Mouse (Mus musculus): ENCODE data around the gene Sorcs2. TPM values are rescaled to one million over a fixed set of nuclear protein-coding genes. Genes with fewer than 3 reads are reported as not detected.

Gene Sorcs2
- polyA plus RNA-seq, 1 experiment from 2014 or later: 14.8 TPM

DNA sequence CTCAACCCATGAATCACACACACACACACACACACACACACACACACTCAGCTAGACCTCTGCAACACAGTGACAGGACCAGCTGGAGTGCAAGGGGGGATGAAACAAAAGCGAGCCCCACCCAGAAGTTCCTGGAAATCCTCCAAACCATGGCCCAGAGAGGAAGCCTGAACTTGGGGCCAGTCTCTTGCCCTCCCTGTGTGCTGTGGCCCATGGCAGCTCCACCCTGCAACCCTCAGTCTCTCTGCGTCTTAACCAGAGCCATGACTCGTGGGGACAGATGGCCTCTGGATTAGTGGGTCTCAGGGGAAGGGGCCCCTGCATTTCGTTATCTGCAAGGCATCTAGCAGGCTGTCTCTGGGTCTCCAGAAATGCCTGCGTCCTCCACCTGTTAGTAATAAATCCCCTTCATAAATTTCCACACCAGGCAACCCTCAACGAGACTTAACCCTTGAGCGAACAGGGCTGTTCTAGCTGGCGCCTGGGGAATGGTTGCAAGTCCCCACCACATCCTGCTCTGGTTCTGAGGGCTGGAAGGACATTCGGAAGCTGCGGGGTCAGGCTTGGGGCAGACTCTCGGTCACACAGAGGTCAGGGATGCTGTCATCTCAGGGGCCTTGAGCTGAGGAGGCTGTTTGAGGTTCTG lies 24.6 kb downstream of the Sorcs2 start:
- Histone ChIP-seq H3K9ac (replicated peaks) (no peak overlapping the region), H3K4me3 (replicated peaks) (no peak overlapping the region), H3K36me3 (no peaks in the 10 kb centered on the region), H3K9me3 (replicated peaks) (no peaks in the 10 kb centered on the region), H3K27ac (replicated peaks) (no peak overlapping the region), H3K4me2 (no peak overlapping the region), H3K27me3 (replicated peaks) (peaks cover 3% of the 10 kb centered on the region; the same call in 1 of the 2 replicates), H3K4me1 (peaks cover 65% of the 10 kb centered on the region)
- WGBS: 22% methylated on average over 11 of the region's 11 CpGs
- ATAC-seq (ENCODE audit: low FRiP score): no peak

DNA sequence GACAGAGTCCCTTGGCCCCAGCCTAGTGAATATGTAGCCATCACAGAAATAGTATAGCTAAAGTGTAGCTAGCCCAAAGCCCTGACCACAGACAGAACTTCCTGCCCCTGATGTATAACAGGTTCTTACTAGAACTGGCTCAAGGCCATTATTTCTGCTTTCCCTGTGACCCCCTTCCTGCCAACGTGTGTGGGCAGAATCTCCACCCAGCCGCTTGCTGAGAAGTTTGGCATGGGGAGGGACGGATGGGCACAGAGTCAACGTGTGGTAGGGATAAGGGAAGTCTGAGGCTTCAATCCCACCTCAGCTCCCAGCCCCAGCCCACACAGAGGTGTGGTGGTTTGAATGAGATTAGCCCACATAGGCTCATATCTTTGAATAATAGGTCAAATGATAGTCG lies 26.2 kb downstream of the Sorcs2 start:
- Histone ChIP-seq H3K4me1 (peaks cover 67% of the 10 kb centered on the region), H3K36me3 (no peaks in the 10 kb centered on the region)
- 78% methylated on average over 5 of the region's 5 CpGs for WGBS

GRCm38 (mm10) chr5:36369261-36369684 lies 28.7 kb downstream of the Sorcs2 start:
- Histone ChIP-seq H3K4me2 (no peak overlapping the region), H3K9me3 (replicated peaks) (no peaks in the 10 kb centered on the region), H3K9ac (replicated peaks) (no peak overlapping the region), H3K4me3 (replicated peaks) (no peak overlapping the region), H3K36me3 (no peaks in the 10 kb centered on the region), H3K27me3 (replicated peaks) (peaks cover 6% of the 10 kb centered on the region; the same call in 1 of the 2 replicates), H3K4me1 (peaks cover 51% of the 10 kb centered on the region), H3K27ac (replicated peaks) (no peak overlapping the region; the same call in 1 of the 2 replicates)
- peak; percentile 59 for ATAC-seq (ENCODE audit: low FRiP score)
- WGBS: 40% methylated on average over 1 of the region's 1 CpGs

More for the DNA sequence above, 26.2 kb downstream of the Sorcs2 start:
- Histone ChIP-seq H3K27ac (replicated peaks) (no peak overlapping the region), H3K27me3 (replicated peaks) (peaks cover 6% of the 10 kb centered on the region; the same call in 1 of the 2 replicates), H3K9ac (replicated peaks) (no peak overlapping the region), H3K4me2 (no peak overlapping the region), H3K4me3 (replicated peaks) (no peak overlapping the region), H3K9me3 (replicated peaks) (no peaks in the 10 kb centered on the region)
- ATAC-seq (ENCODE audit: low FRiP score): no peak

DNA sequence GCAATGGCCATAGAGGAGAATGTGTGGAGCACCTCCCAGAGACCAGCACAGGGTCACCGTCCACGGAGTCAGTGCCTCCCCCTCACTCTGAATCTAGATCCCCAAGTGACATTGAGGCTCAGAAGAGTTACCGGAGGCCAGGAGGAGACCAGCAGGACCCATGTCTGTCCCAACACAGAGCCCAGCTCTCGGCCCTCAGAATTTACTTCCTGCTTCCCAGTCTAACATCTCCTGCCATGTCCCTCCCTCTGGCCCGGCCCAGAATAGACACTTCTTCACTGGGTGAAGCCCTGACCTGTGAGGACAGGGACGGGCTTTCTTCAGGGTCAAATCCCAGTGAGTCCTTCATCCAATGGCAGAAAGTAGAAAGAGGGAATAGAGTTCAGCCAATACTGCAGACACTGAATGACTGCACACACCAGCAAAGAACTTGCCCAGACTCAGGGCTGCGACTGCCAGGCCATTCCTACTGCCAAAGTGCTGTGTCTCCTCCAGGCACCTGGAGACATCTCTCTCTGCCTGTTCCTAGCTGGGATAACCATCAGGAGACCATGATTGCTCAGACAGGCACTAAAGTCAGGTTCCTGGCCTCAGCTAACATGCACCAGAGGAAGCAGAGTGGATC lies 29.3 kb downstream of the Sorcs2 start:
- Histone ChIP-seq H3K9me3 (replicated peaks) (no peaks in the 10 kb centered on the region), H3K4me1 (peaks cover 44% of the 10 kb centered on the region), H3K36me3 (no peaks in the 10 kb centered on the region), H3K27ac (replicated peaks) (peak overlapping the region; percentile 37; the same call in 1 of the 2 replicates), H3K9ac (replicated peaks) (no peak overlapping the region), H3K4me2 (no peak overlapping the region), H3K27me3 (replicated peaks) (peaks cover 6% of the 10 kb centered on the region; the same call in 1 of the 2 replicates), H3K4me3 (replicated peaks) (no peak overlapping the region)
- 77% methylated on average over 7 of the region's 7 CpGs for WGBS
- ATAC-seq (ENCODE audit: low FRiP score): no peak

DNA sequence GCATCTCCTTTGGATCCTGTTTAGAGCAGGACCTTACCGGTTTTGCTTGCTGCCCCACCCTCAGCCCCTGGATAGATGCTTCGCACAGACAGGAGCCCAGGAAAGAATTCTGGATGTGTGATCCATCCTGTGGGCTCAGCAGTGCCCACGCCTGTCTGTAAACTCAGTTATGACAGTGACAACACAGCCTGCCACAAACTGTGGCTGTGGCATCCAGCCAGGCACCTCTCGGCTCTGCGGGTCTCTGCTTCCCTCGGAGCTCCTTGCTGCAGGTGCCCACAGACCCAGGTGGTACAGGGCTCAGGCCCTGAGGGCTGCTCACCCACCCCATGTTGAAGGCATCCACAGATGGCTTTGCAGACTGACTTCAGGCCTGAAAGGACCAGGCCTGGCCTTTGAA lies 30.0 kb downstream of the Sorcs2 start:
- Histone ChIP-seq H3K27ac (replicated peaks) (peak overlapping the region; percentile 37), H3K36me3 (no peaks in the 10 kb centered on the region), H3K4me3 (replicated peaks) (no peak overlapping the region), H3K27me3 (replicated peaks) (peaks cover 6% of the 10 kb centered on the region; the same call in 1 of the 2 replicates), H3K9me3 (replicated peaks) (no peaks in the 10 kb centered on the region), H3K9ac (replicated peaks) (no peak overlapping the region), H3K4me1 (peaks cover 43% of the 10 kb centered on the region), H3K4me2 (no peak overlapping the region)
- 65% methylated on average over 6 of the region's 6 CpGs for WGBS
- ATAC-seq (ENCODE audit: low FRiP score): no peak

- Histone ChIP-seq H3K4me3 (replicated peaks) (no peak overlapping the region), H3K9me3 (replicated peaks) (no peaks in the 10 kb centered on the region), H3K36me3 (no peaks in the 10 kb centered on the region), H3K4me2 (no peak overlapping the region), H3K27me3 (replicated peaks) (peaks cover 6% of the 10 kb centered on the region; the same call in 1 of the 2 replicates), H3K4me1 (peaks cover 42% of the 10 kb centered on the region), H3K9ac (replicated peaks) (no peak overlapping the region), H3K27ac (replicated peaks) (no peak overlapping the region)
- WGBS: 80% methylated on average over 3 of the region's 3 CpGs
- ATAC-seq (ENCODE audit: low FRiP score): no peak
These were observed 30.7 kb downstream of the Sorcs2 start for GRCm38 (mm10) chr5:36367181-36367610.

GRCm38 (mm10) chr5:36361749-36362148 lies 36.2 kb downstream of the Sorcs2 start:
- Histone ChIP-seq H3K4me2 (no peak overlapping the region), H3K36me3 (no peaks in the 10 kb centered on the region), H3K27ac (replicated peaks) (no peak overlapping the region), H3K9ac (replicated peaks) (no peak overlapping the region), H3K4me1 (peaks cover 43% of the 10 kb centered on the region), H3K4me3 (replicated peaks) (no peak overlapping the region), H3K9me3 (replicated peaks) (no peaks in the 10 kb centered on the region), H3K27me3 (replicated peaks) (no peaks in the 10 kb centered on the region)
- WGBS: 88% methylated on average over 7 of the region's 7 CpGs
- no peak for ATAC-seq (ENCODE audit: low FRiP score)

DNA sequence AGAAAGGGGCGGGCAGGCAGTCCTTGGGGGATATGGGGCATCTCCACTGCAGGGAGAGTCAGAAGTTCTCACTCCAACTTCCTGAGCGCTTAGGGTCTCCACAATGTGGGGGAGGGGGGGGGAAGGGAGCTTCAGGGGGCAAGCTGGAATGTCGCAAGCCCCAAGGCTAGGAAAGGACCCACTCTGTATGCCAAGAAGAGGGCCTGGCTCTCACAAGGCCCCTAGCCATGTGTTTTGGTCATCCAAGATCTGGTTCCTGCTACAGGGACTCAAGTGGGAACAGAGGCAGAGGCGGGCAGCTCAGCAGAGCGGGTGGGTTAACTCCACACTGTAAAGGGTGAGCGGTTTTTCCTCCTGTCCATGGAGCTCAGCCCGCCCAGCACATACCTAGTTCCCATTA lies 37.6 kb downstream of the Sorcs2 start:
- 82% methylated on average over 7 of the region's 7 CpGs for WGBS
- Histone ChIP-seq H3K9ac (replicated peaks) (no peak overlapping the region), H3K36me3 (no peaks in the 10 kb centered on the region), H3K4me2 (no peak overlapping the region), H3K4me3 (replicated peaks) (no peak overlapping the region), H3K9me3 (replicated peaks) (no peaks in the 10 kb centered on the region), H3K27ac (replicated peaks) (0 out of 2 replicates have a peak overlapping the region, but pooled peaks have one; percentile 56), H3K4me1 (peaks cover 40% of the 10 kb centered on the region), H3K27me3 (replicated peaks) (no peaks in the 10 kb centered on the region)
- ATAC-seq (ENCODE audit: low FRiP score): peak; percentile 39; the same call in 1 of the 2 replicates

- Histone ChIP-seq H3K27me3 (replicated peaks) (no peaks in the 10 kb centered on the region), H3K9me3 (replicated peaks) (no peaks in the 10 kb centered on the region), H3K36me3 (no peaks in the 10 kb centered on the region), H3K4me2 (no peak overlapping the region), H3K4me1 (peaks cover 40% of the 10 kb centered on the region), H3K9ac (replicated peaks) (no peak overlapping the region; the same call in 1 of the 2 replicates), H3K27ac (replicated peaks) (peak overlapping the region; percentile 56; the same call in 1 of the 2 replicates), H3K4me3 (replicated peaks) (no peak overlapping the region)
- ATAC-seq (ENCODE audit: low FRiP score): peak; percentile 86
- 54% methylated on average over 5 of the region's 5 CpGs for WGBS
These were observed 38.2 kb downstream of the Sorcs2 start for GRCm38 (mm10) chr5:36359535-36360243.

GRCm38 (mm10) chr5:36358161-36358560 lies 39.8 kb downstream of the Sorcs2 start:
- no peak overlapping the region for H3K9ac ChIP-seq (replicated peaks)
- no peak overlapping the region for H3K4me2 ChIP-seq
- no peak for ATAC-seq (ENCODE audit: low FRiP score)
- peaks cover 37% of the 10 kb centered on the region for H3K4me1 ChIP-seq
- H3K4me3 ChIP-seq (replicated peaks): no peak overlapping the region
- no peak overlapping the region for H3K27ac ChIP-seq (replicated peaks)
- no peaks in the 10 kb centered on the region for H3K36me3 ChIP-seq
- WGBS: 86% methylated on average over 4 of the region's 4 CpGs
- H3K9me3 ChIP-seq (replicated peaks): no peaks in the 10 kb centered on the region
- no peaks in the 10 kb centered on the region for H3K27me3 ChIP-seq (replicated peaks)

- H3K4me2 ChIP-seq: no peak overlapping the region
- H3K27ac ChIP-seq (replicated peaks): no peak overlapping the region
- no peak overlapping the region for H3K4me3 ChIP-seq (replicated peaks)
- no peak for ATAC-seq (ENCODE audit: low FRiP score)
- H3K27me3 ChIP-seq (replicated peaks): no peaks in the 10 kb centered on the region
- 92% methylated on average over 4 of the region's 4 CpGs for WGBS
- H3K36me3 ChIP-seq: no peaks in the 10 kb centered on the region
- no peak overlapping the region for H3K9ac ChIP-seq (replicated peaks)
- peaks cover 26% of the 10 kb centered on the region for H3K4me1 ChIP-seq
- H3K9me3 ChIP-seq (replicated peaks): no peaks in the 10 kb centered on the region
These were observed 41.3 kb downstream of the Sorcs2 start for GRCm38 (mm10) chr5:36356659-36357058.

All from neural tube, embryonic 15.5 days (tissue).